Mouse (Mus musculus) olfactory bulb, adult 2 months (tissue): ENCODE data around the gene Zkscan3.

Experiments used
- CTCF ChIP-seq: fragments of 200-500 bp; IDR thresholded peaks from 2 replicates; pipeline ENCODE4 v1.5.1; 2012; ENCODE audit warnings: low read depth, mild to moderate bottlenecking, low read length, moderate library complexity; ENCODE audit not compliant: insufficient read depth
- POLR2A ChIP-seq: fragments of 200-500 bp; IDR thresholded peaks from 2 replicates; pipeline ENCODE4 v1.6.1; 2012; ENCODE audit warnings: mild to moderate bottlenecking, low read depth, low read length, moderate library complexity; ENCODE audit not compliant: insufficient read depth

GRCm38 (mm10) chr13:21395211-21395610 is 7.3 kb downstream of the Zkscan3 start:
- no peak for TF ChIP-seq POLR2A
- TF ChIP-seq CTCF = no peak
